In genomic region chr13:35131272-35132185, GRCm38 (mm10) we compare ENCODE assay signal across 9 mouse cellular contexts.
DNase-seq lines count a peak whose midpoint lies in the region; ATAC-seq lines count a peak whose summit lies in the region.
"Had no signal": no experiment of that assay in that cellular context is flagged by ENCODE, and none has a peak within 500 bp of the region (broad histone marks: within the 10 kb centered on the region; RNA-seq: fewer than 3 reads in every experiment).

No protein-coding gene starts in this region.

- peak; percentile 9 for DNase-seq in lung, postnatal 25 days (ENCODE audit: low spot score)
- no peak for DNase-seq in lung, postnatal 14 days
- DNase-seq in left cerebral cortex, adult 8-10 months (ENCODE audit: low spot score in 2 of 2): peak; percentile 40 to 71
- peak; percentile 64 for DNase-seq in thymus, postnatal 0 days (ENCODE audit: low spot score)
- no peak for DNase-seq in adrenal gland, postnatal 36 days
- no peak for DNase-seq in ovary, postnatal 14 days (ENCODE audit: low spot score)

- H3K9me3 ChIP-seq in neural tube, embryonic 15.5 days (replicated peaks): no peaks in the 10 kb centered on the region
- H3K9me3 ChIP-seq: hindbrain, embryonic 15.5 days had no signal

- no peaks in the 10 kb centered on the region for H3K27me3 ChIP-seq in neural tube, embryonic 15.5 days (replicated peaks)
- H3K27me3 ChIP-seq: hindbrain, embryonic 15.5 days had no signal

- H3K36me3 ChIP-seq in neural tube, embryonic 15.5 days: no peaks in the 10 kb centered on the region
- H3K36me3 ChIP-seq: hindbrain, embryonic 15.5 days had no signal

- no peaks in the 10 kb centered on the region for H3K4me1 ChIP-seq in neural tube, embryonic 15.5 days
- H3K4me1 ChIP-seq: hindbrain, embryonic 15.5 days had no signal

- 64% methylated on average over 8 of the region's 8 CpGs for WGBS in neural tube, embryonic 15.5 days

- no peak overlapping the region for H3K27ac ChIP-seq in neural tube, embryonic 15.5 days (replicated peaks)
- H3K27ac ChIP-seq: hindbrain, embryonic 15.5 days had no signal

- H3K4me3 ChIP-seq in neural tube, embryonic 15.5 days (replicated peaks): no peak overlapping the region
- H3K4me3 ChIP-seq: hindbrain, embryonic 15.5 days had no signal

- ATAC-seq in frontal cortex, adult (ENCODE audit: low TSS enrichment): peak; percentile 92
- ATAC-seq in neural tube, embryonic 15.5 days (ENCODE audit: low FRiP score): no peak

- no peak overlapping the region for H3K9ac ChIP-seq in neural tube, embryonic 15.5 days (replicated peaks)
- H3K9ac ChIP-seq: hindbrain, embryonic 15.5 days had no signal

- no peak overlapping the region for H3K4me2 ChIP-seq in neural tube, embryonic 15.5 days
- H3K4me2 ChIP-seq: hindbrain, embryonic 15.5 days had no signal

Comparison
In these comparisons a context has a peak if more than half of its experiments do, and no peak if none do; other contexts are left out.
1. DNase-seq: peak in lung, postnatal 25 days (single experiment), left cerebral cortex, adult 8-10 months (2 of 2) and thymus, postnatal 0 days (single experiment); none in lung, postnatal 14 days (single experiment), adrenal gland, postnatal 36 days (0 of 2) and ovary, postnatal 14 days (single experiment).